Mouse (Mus musculus): ENCODE results near the gene Calhm6. TPM values are rescaled to one million over a fixed set of nuclear protein-coding genes. Genes with fewer than 3 reads are reported as not detected.
A peak's percentile ranks its signal among the peaks of the same experiment; 100 is the strongest.

Gene Calhm6
- polyA plus RNA-seq, 1 experiment from 2014 or later = 1.1 TPM

- DNase-seq (ENCODE audit: low spot score) (no peak), ATAC-seq (no peak)
- TF ChIP-seq CTCF (IDR thresholded peaks at IDR 0.05) = no peak
- TF ChIP-seq EP300 (IDR thresholded peaks at IDR 0.05) = no peak
- Histone ChIP-seq H3K27me3 (replicated peaks; ENCODE audit: insufficient read depth, low read length) (no peaks in the 10 kb centered on the region), H3K4me2 (replicated peaks; ENCODE audit: low read depth, low read length) (no peak overlapping the region), H3K4me1 (ENCODE audit: insufficient read depth, low read depth, low read length) (no peaks in the 10 kb centered on the region), H3K27ac (ENCODE audit: low read length) (no peak overlapping the region), H3K9me3 (ENCODE audit: low read length) (no peaks in the 10 kb centered on the region), H3K9ac (replicated peaks; ENCODE audit: low read depth) (no peak overlapping the region), H3K4me3 (ENCODE audit: low read depth, low read length) (no peak overlapping the region), H3K36me3 (ENCODE audit: insufficient read depth, low read length) (no peaks in the 10 kb centered on the region)
- WGBS = 69% methylated on average over 1 of the region's 1 CpGs
These were observed 37.3 kb downstream of the Calhm6 start for GRCm38 (mm10) chr10:34090481-34090880.

GRCm38 (mm10) chr10:34089517-34089916, 38.3 kb downstream of the Calhm6 start:
- TF ChIP-seq CTCF (IDR thresholded peaks at IDR 0.05) = no peak
- TF ChIP-seq EP300 (IDR thresholded peaks at IDR 0.05) = no peak
- Histone ChIP-seq H3K4me1 (ENCODE audit: insufficient read depth, low read depth, low read length) (no peaks in the 10 kb centered on the region), H3K27ac (ENCODE audit: low read length) (no peak overlapping the region), H3K9me3 (ENCODE audit: low read length) (no peaks in the 10 kb centered on the region), H3K36me3 (ENCODE audit: insufficient read depth, low read length) (no peaks in the 10 kb centered on the region), H3K4me3 (ENCODE audit: low read depth, low read length) (no peak overlapping the region), H3K9ac (replicated peaks; ENCODE audit: low read depth) (no peak overlapping the region), H3K4me2 (replicated peaks; ENCODE audit: low read depth, low read length) (no peak overlapping the region), H3K27me3 (replicated peaks; ENCODE audit: insufficient read depth, low read length) (no peaks in the 10 kb centered on the region)
- ATAC-seq = no peak
- DNase-seq (ENCODE audit: low spot score) = no peak
- 67% methylated on average over 3 of the region's 3 CpGs for WGBS

- Histone ChIP-seq H3K4me2 (replicated peaks; ENCODE audit: low read depth, low read length) (no peak overlapping the region), H3K4me1 (ENCODE audit: insufficient read depth, low read depth, low read length) (no peaks in the 10 kb centered on the region), H3K27ac (ENCODE audit: low read length) (no peak overlapping the region), H3K9ac (replicated peaks; ENCODE audit: low read depth) (no peak overlapping the region), H3K27me3 (replicated peaks; ENCODE audit: insufficient read depth, low read length) (no peaks in the 10 kb centered on the region), H3K4me3 (ENCODE audit: low read depth, low read length) (no peak overlapping the region), H3K9me3 (ENCODE audit: low read length) (no peaks in the 10 kb centered on the region), H3K36me3 (ENCODE audit: insufficient read depth, low read length) (no peaks in the 10 kb centered on the region)
- WGBS = 61% methylated on average over 2 of the region's 2 CpGs
- DNase-seq (ENCODE audit: low spot score) (peak; percentile 25), ATAC-seq (no peak; the same call in 1 of the 2 replicates)
- TF ChIP-seq CTCF (IDR thresholded peaks at IDR 0.05) (no peak), EP300 (IDR thresholded peaks at IDR 0.05) (no peak)
These were observed 39.3 kb downstream of the Calhm6 start for GRCm38 (mm10) chr10:34088515-34088914.

- Histone ChIP-seq H3K4me3 (ENCODE audit: low read depth, low read length) (no peak overlapping the region), H3K27ac (ENCODE audit: low read length) (no peak overlapping the region), H3K4me1 (ENCODE audit: insufficient read depth, low read depth, low read length) (no peaks in the 10 kb centered on the region), H3K4me2 (replicated peaks; ENCODE audit: low read depth, low read length) (no peak overlapping the region), H3K9ac (replicated peaks; ENCODE audit: low read depth) (no peak overlapping the region), H3K36me3 (ENCODE audit: insufficient read depth, low read length) (no peaks in the 10 kb centered on the region), H3K27me3 (replicated peaks; ENCODE audit: insufficient read depth, low read length) (no peaks in the 10 kb centered on the region), H3K9me3 (ENCODE audit: low read length) (no peaks in the 10 kb centered on the region)
- DNase-seq (ENCODE audit: low spot score) = no peak
- 54% methylated on average over 1 of the region's 1 CpGs for WGBS
- no peak for ATAC-seq
- TF ChIP-seq CTCF (IDR thresholded peaks at IDR 0.05) (no peak), EP300 (IDR thresholded peaks at IDR 0.05) (no peak)
These were observed 41.3 kb downstream of the Calhm6 start for GRCm38 (mm10) chr10:34086514-34086913.

Other genes starting within 250 kb of the Calhm6 start
- 2.1 and 2.6 TPM in 2 replicates for gene Rsph4a, start 222.9 kb downstream of the Calhm6 start, polyA plus RNA-seq (2015; fragmentation: Nextera tagmentation; extraction: Ambion mirVana)
- 13.7 and 17.4 TPM in 2 replicates for gene Zup1, start 176.7 kb downstream of the Calhm6 start, polyA plus RNA-seq (2015; fragmentation: Nextera tagmentation; extraction: Ambion mirVana)
- gene Rwdd1, start 108.4 kb downstream of the Calhm6 start, polyA plus RNA-seq (2015; fragmentation: Nextera tagmentation; extraction: Ambion mirVana) = 95.9 and 96.5 TPM in 2 replicates
- gene Trappc3l, start 90.4 kb downstream of the Calhm6 start, polyA plus RNA-seq (2015; fragmentation: Nextera tagmentation; extraction: Ambion mirVana) = not detected in 2 replicates
- gene Calhm4, start 83.7 kb downstream of the Calhm6 start, polyA plus RNA-seq (2015; fragmentation: Nextera tagmentation; extraction: Ambion mirVana) = not detected in 2 replicates
- gene Calhm5, start 31.5 kb downstream of the Calhm6 start, polyA plus RNA-seq (2015; fragmentation: Nextera tagmentation; extraction: Ambion mirVana) = 1.2 and 1.3 TPM in 2 replicates
- 15.4 and 17.0 TPM in 2 replicates for gene Dse, start 79.7 kb upstream of the Calhm6 start, polyA plus RNA-seq (2015; fragmentation: Nextera tagmentation; extraction: Ambion mirVana)
- gene Tspyl1, start 154.2 kb upstream of the Calhm6 start, polyA plus RNA-seq (2015; fragmentation: Nextera tagmentation; extraction: Ambion mirVana) = 73.3 and 79.6 TPM in 2 replicates
- gene Tspyl4, start 169.5 kb upstream of the Calhm6 start, polyA plus RNA-seq (2015; fragmentation: Nextera tagmentation; extraction: Ambion mirVana) = 7.7 and 9.7 TPM in 2 replicates